Mouse (Mus musculus) splenic B cell, adult 2 months (primary cell): ENCODE data around the gene Galr2.

Experiments
- DNase-seq: peaks from one replicate; pipeline ENCODE4 v3.0.0-alpha.2; 2011; ENCODE audit warnings: low read depth, low spot score
- H3K27me3 ChIP-seq: 2 replicates; pipeline ENCODE4 v1.6.1; 2012; ENCODE audit warnings: mild to moderate bottlenecking, low read length, moderate library complexity, mixed read lengths; ENCODE audit not compliant: control insufficient read depth, poor library complexity, insufficient read depth, severe bottlenecking
- H3K36me3 ChIP-seq: 2 replicates; pipeline ENCODE4 v1.6.1; 2012; ENCODE audit warnings: mild to moderate bottlenecking, low read length, moderate library complexity, mixed read lengths; ENCODE audit not compliant: control insufficient read depth, poor library complexity, insufficient read depth, severe bottlenecking

Gene Galr2

GRCm38 (mm10) chr11:116307019-116307725 is 26.4 kb downstream of the Galr2 start, which contains the start of gene Exoc7:
TSS of gene Exoc7 (minus strand) at chr11:116307233.
- no peak for DNase-seq
- H3K36me3 ChIP-seq = no peaks in the 10 kb centered on the region; the same call in 1 of the 2 replicates
- H3K27me3 ChIP-seq = no peaks in the 10 kb centered on the region

- no peak for DNase-seq
- Histone ChIP-seq H3K36me3 (no peaks in the 10 kb centered on the region; the same call in 1 of the 2 replicates), H3K27me3 (no peaks in the 10 kb centered on the region)
Observed at GRCm38 (mm10) chr11:116307762-116308531, 27.2 kb downstream of the Galr2 start.

- H3K36me3 ChIP-seq = no peaks in the 10 kb centered on the region; the same call in 1 of the 2 replicates
- no peak for DNase-seq
- no peaks in the 10 kb centered on the region for H3K27me3 ChIP-seq
Observed at GRCm38 (mm10) chr11:116309601-116310000, 28.9 kb downstream of the Galr2 start.

GRCm38 (mm10) chr11:116311169-116311568 is 30.4 kb downstream of the Galr2 start:
- no peaks in the 10 kb centered on the region for H3K27me3 ChIP-seq
- H3K36me3 ChIP-seq = no peaks in the 10 kb centered on the region
- DNase-seq = no peak

GRCm38 (mm10) chr11:116312359-116312758 is 31.6 kb downstream of the Galr2 start:
- Histone ChIP-seq H3K36me3 (no peaks in the 10 kb centered on the region), H3K27me3 (no peaks in the 10 kb centered on the region)
- DNase-seq = no peak

- peak; percentile 90 for DNase-seq
- Histone ChIP-seq H3K36me3 (no peaks in the 10 kb centered on the region), H3K27me3 (no peaks in the 10 kb centered on the region)
Observed at GRCm38 (mm10) chr11:116318719-116319659, 38.2 kb downstream of the Galr2 start.

GRCm38 (mm10) chr11:116326963-116327603 is 46.3 kb downstream of the Galr2 start:
- DNase-seq = no peak
- Histone ChIP-seq H3K36me3 (no peaks in the 10 kb centered on the region), H3K27me3 (no peaks in the 10 kb centered on the region)

- no peaks in the 10 kb centered on the region for H3K27me3 ChIP-seq
- no peak for DNase-seq
- no peaks in the 10 kb centered on the region for H3K36me3 ChIP-seq
Observed at GRCm38 (mm10) chr11:116329314-116330210, 48.8 kb downstream of the Galr2 start.

GRCm38 (mm10) chr11:116330211-116330518 is 49.4 kb downstream of the Galr2 start:
- DNase-seq = no peak
- no peaks in the 10 kb centered on the region for H3K27me3 ChIP-seq
- H3K36me3 ChIP-seq = no peaks in the 10 kb centered on the region

- DNase-seq = no peak
- no peaks in the 10 kb centered on the region for H3K36me3 ChIP-seq
- no peaks in the 10 kb centered on the region for H3K27me3 ChIP-seq
Observed at GRCm38 (mm10) chr11:116332232-116332982, 51.7 kb downstream of the Galr2 start.

- DNase-seq = no peak
- Histone ChIP-seq H3K36me3 (no peaks in the 10 kb centered on the region), H3K27me3 (no peaks in the 10 kb centered on the region)
Observed at GRCm38 (mm10) chr11:116332983-116333270, 52.2 kb downstream of the Galr2 start.
